Mouse (Mus musculus) ES-E14 (cell line): ENCODE data around the gene Baiap2l2. TPM values are rescaled to one million over a fixed set of nuclear protein-coding genes. Genes with fewer than 3 reads are reported as not detected.

Experiments
- DNase-seq: peaks from one replicate; pipeline ENCODE4 v3.0.0-alpha.2; 2013; ENCODE audit warnings: low read depth, low spot score
- H3K27ac ChIP-seq: 2 replicates; pipeline ENCODE4 v1.5.1; 2012; ENCODE audit warnings: low read depth, mild to moderate bottlenecking, low read length, moderate library complexity, mixed read lengths; ENCODE audit not compliant: poor library complexity, insufficient read depth, severe bottlenecking
- H3K36me3 ChIP-seq: 2 replicates; pipeline ENCODE4 v1.6.1; 2012; ENCODE audit warnings: mild to moderate bottlenecking, low read length, moderate library complexity, mixed read lengths; ENCODE audit not compliant: control insufficient read depth, poor library complexity, insufficient read depth, severe bottlenecking
- H3K4me1 ChIP-seq, 2 experiments: fragments of 150-350 bp in 1 of 2; sonication (generic) in 1 of 2; 2 replicates each; pipeline ENCODE4 v1.6.1; 2012; ENCODE audit warnings: low read length in 2 of 2, mild to moderate bottlenecking in 1 of 2, mixed read lengths in 1 of 2; ENCODE audit not compliant: control insufficient read depth in 2 of 2, insufficient read depth in 2 of 2, poor library complexity in 1 of 2
- H3K4me3 ChIP-seq, 2 experiments: fragments of 150-350 bp in 1 of 2; sonication (generic) in 1 of 2; 2 replicates each; pipeline ENCODE4 v1.5.1; 2012; ENCODE audit warnings: low read length in 2 of 2, low read depth in 1 of 2, mild to moderate bottlenecking in 1 of 2, mixed read lengths in 1 of 2; ENCODE audit not compliant: insufficient read depth in 1 of 2, poor library complexity in 1 of 2, severe bottlenecking in 1 of 2
- H3K9ac ChIP-seq: 2 replicates; pipeline ENCODE4 v1.6.1; 2012; ENCODE audit warnings: low read depth, mild to moderate bottlenecking, low read length, mixed read lengths; ENCODE audit not compliant: poor library complexity, insufficient read depth, severe bottlenecking
- H3K9me3 ChIP-seq: fragments of 150-350 bp; sonication (generic); 2 replicates; pipeline ENCODE4 v1.6.1; 2012; ENCODE audit warnings: low read depth, mild to moderate bottlenecking, low read length; ENCODE audit not compliant: control insufficient read depth, insufficient read depth
- CHD2 ChIP-seq: IDR thresholded peaks from 2 replicates; pipeline ENCODE4 v1.6.1; 2014; ENCODE audit warnings: mild to moderate bottlenecking, low read depth, low read length, inconsistent platforms
- HCFC1 ChIP-seq: IDR thresholded peaks from 2 replicates; pipeline ENCODE4 v1.6.1; 2012; ENCODE audit warnings: low read length, inconsistent platforms, borderline replicate concordance; ENCODE audit not compliant: insufficient read depth
- MAFK ChIP-seq: IDR thresholded peaks from 2 replicates; pipeline ENCODE4 v1.6.1; 2014; ENCODE audit warnings: mild to moderate bottlenecking, low read depth, low read length, inconsistent platforms; ENCODE audit not compliant: insufficient read depth
- ZC3H11A ChIP-seq: IDR thresholded peaks from 2 replicates; pipeline ENCODE4 v1.6.1; 2012; ENCODE audit warnings: low read depth, mild to moderate bottlenecking, inconsistent platforms, low read length, borderline replicate concordance
- ZNF384 ChIP-seq: IDR thresholded peaks from 2 replicates; pipeline ENCODE4 v1.6.1; 2012; ENCODE audit warnings: low read depth, low read length, inconsistent platforms
- in situ Hi-C, 2 experiments: fragments of 600-800 bp; cut with MboI; formaldehyde crosslinking; loops; one replicate each; pipeline ENCODE4 v1.15.1; 2025; ENCODE audit warnings: low sequenced_read_pairs in 2 of 2, inconsistent platforms in 1 of 2; ENCODE audit not compliant: unreplicated experiment in 2 of 2
- total RNA-seq: library from RNA; depleted of rRNA; stranded (reverse); fragments of 300-350 nt; gene quantifications from 2 replicates; pipeline ENCODE4 v1.2.3, GENCODE M21; 2012

Baiap2l2 gene
- total RNA-seq, 1 experiment: 0.13 TPM

GRCm38 (mm10) chr15:79263726-79264125 lies 21.6 kb downstream of the Baiap2l2 start:
- no peaks in the 10 kb centered on the region for H3K9me3 ChIP-seq
- in situ Hi-C loops: no loop called here
- H3K9ac ChIP-seq: no peak overlapping the region
- peaks cover 2% of the 10 kb centered on the region in 2 experiments; a peak in 2 of 4 replicates for H3K4me1 ChIP-seq
- no peak overlapping the region for H3K4me3 ChIP-seq
- H3K36me3 ChIP-seq: no peaks in the 10 kb centered on the region
- DNase-seq: no peak
- H3K27ac ChIP-seq: no peak overlapping the region
- TF ChIP-seq MAFK (no peak), ZNF384 (no peak), HCFC1 (no peak), CHD2 (no peak)

GRCm38 (mm10) chr15:79262786-79263309 lies 22.5 kb downstream of the Baiap2l2 start:
- Histone ChIP-seq H3K9ac (no peak overlapping the region), H3K4me1 (peaks cover 2% of the 10 kb centered on the region in 2 experiments; a peak in 2 of 4 replicates), H3K4me3 (no peak overlapping the region), H3K9me3 (no peaks in the 10 kb centered on the region), H3K36me3 (no peaks in the 10 kb centered on the region), H3K27ac (no peak overlapping the region)
- in situ Hi-C loops: no loop called here
- no peak for DNase-seq
- no peak for TF ChIP-seq CHD2
- TF ChIP-seq ZNF384: no peak

- Histone ChIP-seq H3K4me3 (no peak overlapping the region), H3K4me1 (peaks cover 2% of the 10 kb centered on the region in 2 experiments; a peak in 2 of 4 replicates), H3K36me3 (no peaks in the 10 kb centered on the region), H3K9me3 (no peaks in the 10 kb centered on the region), H3K9ac (no peak overlapping the region), H3K27ac (no peak overlapping the region)
- in situ Hi-C loops: no loop called here
- TF ChIP-seq ZNF384: no peak
- TF ChIP-seq MAFK: no peak
- no peak for TF ChIP-seq HCFC1
- no peak for TF ChIP-seq CHD2
- TF ChIP-seq ZC3H11A: no peak
- no peak for DNase-seq
Measured at GRCm38 (mm10) chr15:79262375-79262774, 23.0 kb downstream of the Baiap2l2 start.

GRCm38 (mm10) chr15:79261757-79262156 lies 23.6 kb downstream of the Baiap2l2 start:
- Histone ChIP-seq H3K9ac (peak overlapping the region; percentile 40), H3K36me3 (no peaks in the 10 kb centered on the region), H3K9me3 (no peaks in the 10 kb centered on the region), H3K4me3 (peak overlapping the region; percentile 80 to 82; a peak in 3 of 4 replicates), H3K4me1 (peaks cover 2% of the 10 kb centered on the region in 2 experiments; a peak in 2 of 4 replicates), H3K27ac (no peak overlapping the region; the same call in 1 of the 2 replicates)
- DNase-seq: no peak
- TF ChIP-seq ZC3H11A: no peak
- no peak for TF ChIP-seq MAFK
- no peak for TF ChIP-seq HCFC1
- TF ChIP-seq ZNF384: no peak
- no peak for TF ChIP-seq CHD2
- in situ Hi-C loops: no loop called here
